Mouse (Mus musculus) MEL (cell line): Measurements from ENCODE around the gene Rem1.

ENCODE experiments used
- BHLHE40 ChIP-seq: IDR thresholded peaks from 2 replicates; pipeline ENCODE4 v1.6.1; 2012; ENCODE audit warnings: low read depth, mild to moderate bottlenecking, inconsistent platforms, low read length, improper control_type of control experiment, borderline replicate concordance
- CTCF ChIP-seq, 3 experiments: IDR thresholded peaks in 2 of 3; conservative IDR thresholded peaks in 1 of 3; 2 replicates each; pipeline ENCODE4 v1.5.1; 2011 to 2012; ENCODE audit warnings: low read length in 3 of 3, low read depth in 2 of 3, mild to moderate bottlenecking in 2 of 3, improper control_type of control experiment in 1 of 3, inconsistent platforms in 1 of 3, mixed read lengths in 1 of 3, moderate library complexity in 1 of 3; ENCODE audit not compliant: control insufficient read depth in 1 of 3, insufficient read depth in 1 of 3, poor library complexity in 1 of 3, severe bottlenecking in 1 of 3
- EP300 ChIP-seq, 2 experiments: IDR thresholded peaks; 2 replicates each; pipeline ENCODE4 v1.6.1; 2011; ENCODE audit warnings: improper control_type of control experiment in 2 of 2, low read length in 2 of 2, low read depth in 1 of 2, mild to moderate bottlenecking in 1 of 2
- KAT2A ChIP-seq: conservative IDR thresholded peaks from 2 replicates; pipeline ENCODE4 v1.6.1; 2012; ENCODE audit warnings: low read depth, low read length, improper control_type of control experiment, inconsistent platforms
- MAX ChIP-seq: IDR thresholded peaks from 2 replicates; pipeline ENCODE4 v1.6.1; 2011; ENCODE audit warnings: low read length, improper control_type of control experiment
- POLR2A ChIP-seq, 2 experiments: IDR thresholded peaks; 2 replicates each; pipeline ENCODE4 v1.6.1; 2011 to 2012; ENCODE audit warnings: low read length in 2 of 2, mild to moderate bottlenecking in 2 of 2, control low read depth in 1 of 2, improper control_type of control experiment in 1 of 2, low read depth in 1 of 2, moderate library complexity in 1 of 2; ENCODE audit not compliant: control insufficient read depth in 1 of 2, insufficient read depth in 1 of 2, poor library complexity in 1 of 2
- POLR2AphosphoS2 ChIP-seq: IDR thresholded peaks from 2 replicates; pipeline ENCODE4 v1.6.1; 2011; ENCODE audit warnings: low read length, improper control_type of control experiment
- SMC3 ChIP-seq: IDR thresholded peaks from 2 replicates; pipeline ENCODE4 v1.6.1; 2011; ENCODE audit warnings: low read depth, low read length, improper control_type of control experiment
- UBTF ChIP-seq: IDR thresholded peaks from 2 replicates; pipeline ENCODE4 v1.6.1; 2012; ENCODE audit warnings: low read depth, mild to moderate bottlenecking, inconsistent platforms, low read length, improper control_type of control experiment, moderate library complexity, borderline replicate concordance; ENCODE audit not compliant: insufficient read depth
- USF1 ChIP-seq: IDR thresholded peaks from 2 replicates; pipeline ENCODE4 v1.6.1; 2014; ENCODE audit warnings: low read depth, mild to moderate bottlenecking, inconsistent platforms, low read length, improper control_type of control experiment, moderate library complexity
- ZC3H11A ChIP-seq: IDR thresholded peaks from 2 replicates; pipeline ENCODE4 v1.6.1; 2012; ENCODE audit warnings: low read depth, mild to moderate bottlenecking, inconsistent platforms, low read length, improper control_type of control experiment
- ZNF384 ChIP-seq: IDR thresholded peaks from 2 replicates; pipeline ENCODE4 v1.6.1; 2012; ENCODE audit warnings: low read depth, mild to moderate bottlenecking, inconsistent platforms, low read length, improper control_type of control experiment

GRCm38 (mm10) chr2:152683086-152683485 lies 56.3 kb downstream of the Rem1 start:
- TF ChIP-seq UBTF = no peak
- TF ChIP-seq BHLHE40 = no peak
- TF ChIP-seq POLR2A (IDR thresholded peaks at IDR 0.05; ENCODE audit: control insufficient read depth in 1 of 2, insufficient read depth in 1 of 2, low read depth in 1 of 2, low read length in 2 of 2, poor library complexity in 1 of 2) = no peak
- TF ChIP-seq MAX = no peak
- TF ChIP-seq ZC3H11A = no peak
- TF ChIP-seq CTCF (IDR thresholded peaks at IDR 0.05 in 2 of 3, conservative IDR thresholded peaks at IDR 0.05 in 1 of 3; ENCODE audit: control insufficient read depth in 1 of 3, insufficient read depth in 1 of 3, low read depth in 2 of 3, low read length in 3 of 3, poor library complexity in 1 of 3, severe bottlenecking in 1 of 3) = no peak
- TF ChIP-seq KAT2A = no peak
- TF ChIP-seq ZNF384 = no peak
- TF ChIP-seq SMC3 = no peak
- TF ChIP-seq EP300 (IDR thresholded peaks at IDR 0.05; ENCODE audit: low read depth in 1 of 2, low read length in 2 of 2) = no peak
- TF ChIP-seq USF1 = no peak
- TF ChIP-seq POLR2AphosphoS2 = no peak
